Mouse (Mus musculus) ovary, adult 2 months (tissue): ENCODE measurements around the gene Cd209c. TPM values are rescaled to one million over a fixed set of nuclear protein-coding genes. Genes with fewer than 3 reads are reported as not detected.

Experiments
- polyA plus RNA-seq: library from polyadenylated mRNA; depleted of rRNA; stranded (reverse); fragments of >200 nt; gene quantifications from 2 replicates; pipeline ENCODE4 v1.2.3, GENCODE M21; 2012; rRNA removed

The Cd209c gene
- polyA plus RNA-seq = 0.54 and 0.64 TPM in 2 replicates

DNA sequence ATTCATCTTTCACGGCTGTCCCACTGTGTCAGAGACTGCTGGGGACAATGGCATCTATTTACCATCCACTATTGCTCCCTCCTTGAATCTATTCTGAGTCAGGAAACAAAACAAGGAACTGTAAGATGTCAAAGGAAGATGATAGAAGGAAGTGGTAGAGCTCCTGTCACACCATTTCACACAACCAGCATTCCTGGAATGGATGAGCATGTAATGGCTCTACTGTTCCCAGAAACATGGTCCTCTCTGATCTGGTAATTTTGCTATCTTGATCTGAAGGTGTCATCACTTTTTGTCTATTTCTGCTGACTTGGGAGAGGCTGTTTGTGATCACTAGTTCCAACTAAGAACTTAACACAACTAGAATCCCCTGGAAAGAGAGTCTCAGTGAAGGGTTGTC is at the start of gene Cd209c:
TSS of gene Cd209c (minus strand) at position 101 of the 400 bp plus-strand sequence.

DNA sequence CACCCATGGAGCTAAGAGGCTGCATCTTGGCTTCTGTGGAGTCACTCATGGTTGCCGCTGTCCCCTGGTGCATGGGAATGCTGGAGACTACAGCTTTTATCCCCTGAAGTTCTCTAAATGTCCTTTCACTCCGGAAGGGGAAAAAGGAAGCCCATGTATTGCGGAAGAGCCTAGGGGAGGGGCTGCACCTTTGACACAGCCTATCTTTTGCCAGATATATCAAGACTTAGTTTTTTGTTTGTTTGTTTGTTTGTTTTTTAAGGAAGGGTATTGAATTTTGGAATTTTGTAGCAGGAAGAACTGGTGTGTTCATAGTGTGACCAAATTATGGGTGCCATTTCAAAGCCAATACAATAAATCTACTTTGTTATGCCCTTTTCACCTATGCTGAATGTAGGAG is 27.8 kb downstream of the Cd209c start, which contains the start of gene Cd209b:
TSS of gene Cd209b (minus strand) at position 101 of the 400 bp plus-strand sequence.

Other genes starting within 250 kb of the Cd209c start
- gene Clec4g, start 234.1 kb downstream of the Cd209c start, polyA plus RNA-seq = 0.22 TPM in 1 of 2 replicates, not detected in the other
- 1.3 and 1.4 TPM in 2 replicates for gene Cd209a, start 205.8 kb downstream of the Cd209c start, polyA plus RNA-seq
- gene Cd209e, start 100.4 kb downstream of the Cd209c start, polyA plus RNA-seq = not detected in 2 replicates
- 0.24 and 0.63 TPM in 2 replicates for gene Cd209d, start 76.2 kb downstream of the Cd209c start, polyA plus RNA-seq
- gene Cd209b, start 27.9 kb downstream of the Cd209c start, polyA plus RNA-seq = 0.33 and 0.49 TPM in 2 replicates
- 3.4 and 5.3 TPM in 2 replicates for gene Cd209f, start 151.1 kb upstream of the Cd209c start, polyA plus RNA-seq
- gene Cd209g, start 179.4 kb upstream of the Cd209c start, polyA plus RNA-seq = 3.5 and 3.6 TPM in 2 replicates
- gene Evi5l, start 211.8 kb upstream of the Cd209c start, polyA plus RNA-seq = 21.5 and 22.7 TPM in 2 replicates